Mouse (Mus musculus) MEL (cell line): ENCODE results near the gene Gm20431. TPM values are rescaled to one million over a fixed set of nuclear protein-coding genes. Genes with fewer than 3 reads are reported as not detected.

Experiments
- DNase-seq: peaks from one replicate; pipeline ENCODE4 v3.0.0; 2011; ENCODE audit warnings: low read depth, low spot score
- H3K27ac ChIP-seq: 2 replicates; pipeline ENCODE4 v1.5.1; 2012; ENCODE audit warnings: low read depth, mild to moderate bottlenecking, control low read depth, low read length, moderate library complexity; ENCODE audit not compliant: control insufficient read depth
- H3K27me3 ChIP-seq, 2 experiments: fragments of 150-350 bp in 1 of 2; sonication (generic) in 1 of 2; 2 replicates each; pipeline ENCODE4 v1.6.1; 2012; ENCODE audit warnings: low read length in 2 of 2, mild to moderate bottlenecking in 2 of 2, improper control_type of control experiment in 1 of 2, moderate library complexity in 1 of 2; ENCODE audit not compliant: insufficient read depth in 2 of 2, control insufficient read depth in 1 of 2
- H3K36me3 ChIP-seq, 2 experiments: 2 replicates each; pipeline ENCODE4 v1.6.1; 2012 to 2014; ENCODE audit warnings: low read length in 2 of 2, improper control_type of control experiment in 1 of 2, inconsistent platforms in 1 of 2, mild to moderate bottlenecking in 1 of 2; ENCODE audit not compliant: insufficient read depth in 2 of 2, control insufficient read depth in 1 of 2
- H3K4me1 ChIP-seq, 2 experiments: fragments of 150-350 bp in 1 of 2; sonication (generic) in 1 of 2; 2 replicates each; pipeline ENCODE4 v1.6.1; 2012; ENCODE audit warnings: low read length in 2 of 2, improper control_type of control experiment in 1 of 2, mild to moderate bottlenecking in 1 of 2; ENCODE audit not compliant: insufficient read depth in 2 of 2, control insufficient read depth in 1 of 2
- H3K4me3 ChIP-seq, 2 experiments: fragments of 150-350 bp in 1 of 2; sonication (generic) in 1 of 2; 2 replicates each; pipeline ENCODE4 v1.5.1; 2012; ENCODE audit warnings: low read depth in 2 of 2, low read length in 2 of 2, mild to moderate bottlenecking in 2 of 2, moderate library complexity in 2 of 2, control low read depth in 1 of 2, improper control_type of control experiment in 1 of 2; ENCODE audit not compliant: control insufficient read depth in 1 of 2, insufficient read depth in 1 of 2
- H3K79me2 ChIP-seq: 2 replicates; pipeline ENCODE4 v1.6.1; 2012; ENCODE audit warnings: mild to moderate bottlenecking, low read length, moderate library complexity; ENCODE audit not compliant: control insufficient read depth, poor library complexity, insufficient read depth
- H3K9ac ChIP-seq: 2 replicates; pipeline ENCODE4 v1.6.1; 2012; ENCODE audit warnings: low read depth, mild to moderate bottlenecking, control low read depth, low read length, moderate library complexity; ENCODE audit not compliant: control insufficient read depth, poor library complexity, severe bottlenecking
- H3K9me3 ChIP-seq: fragments of 150-350 bp; sonication (generic); replicated peaks from 2 replicates; pipeline ENCODE4 v1.6.1; 2012; ENCODE audit warnings: mild to moderate bottlenecking, low read length, improper control_type of control experiment, moderate library complexity; ENCODE audit not compliant: insufficient read depth
- BHLHE40 ChIP-seq: IDR thresholded peaks from 2 replicates; pipeline ENCODE4 v1.6.1; 2012; ENCODE audit warnings: low read depth, mild to moderate bottlenecking, inconsistent platforms, low read length, improper control_type of control experiment, borderline replicate concordance
- CHD1 ChIP-seq: IDR thresholded peaks from 2 replicates; pipeline ENCODE4 v1.6.1; 2012; ENCODE audit warnings: low read depth, mild to moderate bottlenecking, inconsistent platforms, low read length, improper control_type of control experiment
- CHD2 ChIP-seq: IDR thresholded peaks from 2 replicates; pipeline ENCODE4 v1.6.1; 2011; ENCODE audit warnings: low read length, improper control_type of control experiment
- CTCF ChIP-seq, 3 experiments: IDR thresholded peaks in 2 of 3; conservative IDR thresholded peaks in 1 of 3; 2 replicates each; pipeline ENCODE4 v1.5.1; 2011 to 2012; ENCODE audit warnings: low read length in 3 of 3, low read depth in 2 of 3, mild to moderate bottlenecking in 2 of 3, improper control_type of control experiment in 1 of 3, inconsistent platforms in 1 of 3, mixed read lengths in 1 of 3, moderate library complexity in 1 of 3; ENCODE audit not compliant: control insufficient read depth in 1 of 3, insufficient read depth in 1 of 3, poor library complexity in 1 of 3, severe bottlenecking in 1 of 3
- E2F4 ChIP-seq: IDR thresholded peaks from 2 replicates; pipeline ENCODE4 v1.6.1; 2011; ENCODE audit warnings: low read depth, low read length, improper control_type of control experiment, borderline replicate concordance
- HCFC1 ChIP-seq: IDR thresholded peaks from 2 replicates; pipeline ENCODE4 v1.6.1; 2012; ENCODE audit warnings: low read depth, mild to moderate bottlenecking, inconsistent platforms, low read length, improper control_type of control experiment, moderate library complexity
- KAT2A ChIP-seq: conservative IDR thresholded peaks from 2 replicates; pipeline ENCODE4 v1.6.1; 2012; ENCODE audit warnings: low read depth, low read length, improper control_type of control experiment, inconsistent platforms
- MAFK ChIP-seq: IDR thresholded peaks from 2 replicates; pipeline ENCODE4 v1.6.1; 2011; ENCODE audit warnings: low read depth, mild to moderate bottlenecking, low read length, improper control_type of control experiment, borderline replicate concordance
- MAX ChIP-seq: IDR thresholded peaks from 2 replicates; pipeline ENCODE4 v1.6.1; 2011; ENCODE audit warnings: low read length, improper control_type of control experiment
- MAZ ChIP-seq: IDR thresholded peaks from 2 replicates; pipeline ENCODE4 v1.6.1; 2012; ENCODE audit warnings: low read depth, mild to moderate bottlenecking, inconsistent platforms, low read length, improper control_type of control experiment
- MEF2A ChIP-seq: IDR thresholded peaks from 2 replicates; pipeline ENCODE4 v1.6.1; 2014; ENCODE audit warnings: low read depth, mild to moderate bottlenecking, inconsistent platforms, low read length, improper control_type of control experiment; ENCODE audit not compliant: poor library complexity, insufficient replicate concordance, severe bottlenecking; ENCODE audit errors: extremely low read depth
- MXI1 ChIP-seq: IDR thresholded peaks from 2 replicates; pipeline ENCODE4 v1.6.1; 2011; ENCODE audit warnings: mild to moderate bottlenecking, low read depth, low read length, improper control_type of control experiment
- MYB ChIP-seq: IDR thresholded peaks from 2 replicates; pipeline ENCODE4 v1.6.1; 2011; ENCODE audit warnings: mild to moderate bottlenecking, low read depth, low read length, improper control_type of control experiment
- MYC ChIP-seq: IDR thresholded peaks from 2 replicates; pipeline ENCODE4 v1.6.1; 2011; ENCODE audit warnings: low read depth, mild to moderate bottlenecking, low read length, improper control_type of control experiment, moderate library complexity
- NELFE ChIP-seq: IDR thresholded peaks from 2 replicates; pipeline ENCODE4 v1.6.1; 2011; ENCODE audit warnings: low read depth, low read length, improper control_type of control experiment
- NRF1 ChIP-seq: IDR thresholded peaks from 2 replicates; pipeline ENCODE4 v1.6.1; 2014; ENCODE audit warnings: low read depth, mild to moderate bottlenecking, inconsistent platforms, low read length, improper control_type of control experiment, moderate library complexity; ENCODE audit not compliant: poor library complexity, insufficient read depth, severe bottlenecking
- POLR2A ChIP-seq, 2 experiments: IDR thresholded peaks; 2 replicates each; pipeline ENCODE4 v1.6.1; 2011 to 2012; ENCODE audit warnings: low read length in 2 of 2, mild to moderate bottlenecking in 2 of 2, control low read depth in 1 of 2, improper control_type of control experiment in 1 of 2, low read depth in 1 of 2, moderate library complexity in 1 of 2; ENCODE audit not compliant: control insufficient read depth in 1 of 2, insufficient read depth in 1 of 2, poor library complexity in 1 of 2
- POLR2AphosphoS5 ChIP-seq: IDR thresholded peaks from 2 replicates; pipeline ENCODE4 v1.6.1; 2012; ENCODE audit warnings: low read depth, borderline replicate concordance, mild to moderate bottlenecking, inconsistent platforms, low read length, moderate library complexity, mixed read lengths
- RAD21 ChIP-seq: IDR thresholded peaks from 2 replicates; pipeline ENCODE4 v1.6.1; 2011; ENCODE audit warnings: mild to moderate bottlenecking, low read depth, low read length, improper control_type of control experiment
- RCOR1 ChIP-seq: IDR thresholded peaks from 2 replicates; pipeline ENCODE4 v1.6.1; 2012; ENCODE audit warnings: low read depth, mild to moderate bottlenecking, inconsistent platforms, low read length, improper control_type of control experiment
- SIN3A ChIP-seq: IDR thresholded peaks from 2 replicates; pipeline ENCODE4 v1.6.1; 2012; ENCODE audit warnings: low read length, improper control_type of control experiment, inconsistent platforms
- SMC3 ChIP-seq: IDR thresholded peaks from 2 replicates; pipeline ENCODE4 v1.6.1; 2011; ENCODE audit warnings: low read depth, low read length, improper control_type of control experiment
- TAL1 ChIP-seq: IDR thresholded peaks from 2 replicates; pipeline ENCODE4 v1.6.1; 2012; ENCODE audit warnings: mild to moderate bottlenecking, inconsistent platforms, low read length, moderate library complexity, mixed read lengths
- TBP ChIP-seq: IDR thresholded peaks from 2 replicates; pipeline ENCODE4 v1.8.0; 2011; ENCODE audit warnings: low read depth, low read length, improper control_type of control experiment
- TCF12 ChIP-seq: IDR thresholded peaks from 2 replicates; pipeline ENCODE4 v1.6.1; 2014; ENCODE audit warnings: low read depth, mild to moderate bottlenecking, inconsistent platforms, low read length, improper control_type of control experiment, moderate library complexity
- USF2 ChIP-seq, 2 experiments: IDR thresholded peaks; 2 replicates each; pipeline ENCODE4 v1.6.1; 2011 to 2012; ENCODE audit warnings: improper control_type of control experiment in 2 of 2, low read length in 2 of 2, borderline replicate concordance in 1 of 2, inconsistent platforms in 1 of 2, low read depth in 1 of 2, mild to moderate bottlenecking in 1 of 2; ENCODE audit not compliant: insufficient read depth in 1 of 2
- ZC3H11A ChIP-seq: IDR thresholded peaks from 2 replicates; pipeline ENCODE4 v1.6.1; 2012; ENCODE audit warnings: low read depth, mild to moderate bottlenecking, inconsistent platforms, low read length, improper control_type of control experiment
- ZKSCAN1 ChIP-seq: IDR thresholded peaks from 2 replicates; pipeline ENCODE4 v1.6.1; 2012; ENCODE audit warnings: low read depth, mild to moderate bottlenecking, inconsistent platforms, low read length, improper control_type of control experiment, moderate library complexity
- ZMIZ1 ChIP-seq: IDR thresholded peaks from 2 replicates; pipeline ENCODE4 v1.6.1; 2012; ENCODE audit warnings: low read depth, mild to moderate bottlenecking, inconsistent platforms, low read length, improper control_type of control experiment, moderate library complexity
- ZNF384 ChIP-seq: IDR thresholded peaks from 2 replicates; pipeline ENCODE4 v1.6.1; 2012; ENCODE audit warnings: low read depth, mild to moderate bottlenecking, inconsistent platforms, low read length, improper control_type of control experiment
- polyA plus RNA-seq, 2 experiments: library from polyadenylated mRNA; stranded (reverse) in 1 of 2; unstranded in 1 of 2; fragments of >175 nt in 1 of 2; fragments of >200 nt in 1 of 2; gene quantifications; 2 replicates each; pipeline versions ENCODE4 v1.2.1 to v1.2.4; 2012; ENCODE audit warnings: low replicate concordance in 2 of 2, low read depth in 1 of 2; ENCODE audit not compliant: insufficient read length in 2 of 2, insufficient read depth in 1 of 2, missing spikeins in 1 of 2
- total RNA-seq: library from RNA; depleted of rRNA; stranded (reverse); fragments of 300-350 nt; gene quantifications from 2 replicates; pipeline ENCODE4 v1.2.3, GENCODE M21; 2012

Gm20431 gene
- total and polyA plus RNA-seq, 3 experiments = 5.9 to 8.1 TPM; not detected in 1

DNA sequence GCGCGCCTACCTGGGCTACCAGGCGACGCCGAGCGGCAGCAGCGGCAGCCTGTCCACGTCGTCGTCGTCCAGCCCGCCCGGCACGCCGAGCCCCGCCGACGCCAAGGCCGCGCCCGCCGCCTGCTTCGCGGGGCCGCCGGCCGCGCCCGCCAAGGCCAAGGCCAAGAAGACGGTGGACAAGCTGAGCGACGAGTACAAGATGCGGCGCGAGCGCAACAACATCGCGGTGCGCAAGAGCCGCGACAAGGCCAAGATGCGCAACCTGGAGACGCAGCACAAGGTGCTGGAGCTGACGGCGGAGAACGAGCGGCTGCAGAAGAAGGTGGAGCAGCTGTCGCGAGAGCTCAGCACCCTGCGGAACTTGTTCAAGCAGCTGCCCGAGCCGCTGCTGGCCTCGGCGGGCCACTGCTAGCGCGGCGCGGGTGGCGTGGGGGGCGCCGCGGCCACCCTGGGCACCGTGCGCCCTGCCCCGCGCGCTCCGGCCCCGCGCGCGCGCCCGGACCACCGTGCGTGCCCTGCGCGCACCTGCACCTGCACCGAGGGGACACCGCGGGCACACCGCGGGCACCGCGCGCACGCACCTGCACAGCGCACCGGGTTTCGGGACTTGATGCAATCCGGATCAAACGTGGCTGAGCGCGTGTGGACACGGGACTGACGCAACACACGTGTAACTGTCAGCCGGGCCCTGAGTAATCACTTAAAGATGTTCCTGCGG lies 28.4 kb upstream of the Gm20431 start, which contains the start of gene Tmem189 (continued):
- TF ChIP-seq KAT2A (peak; percentile 53; the same call in 1 of the 2 replicates), SIN3A (peak; percentile 93), ZC3H11A (no peak), MAZ (no peak)

DNA sequence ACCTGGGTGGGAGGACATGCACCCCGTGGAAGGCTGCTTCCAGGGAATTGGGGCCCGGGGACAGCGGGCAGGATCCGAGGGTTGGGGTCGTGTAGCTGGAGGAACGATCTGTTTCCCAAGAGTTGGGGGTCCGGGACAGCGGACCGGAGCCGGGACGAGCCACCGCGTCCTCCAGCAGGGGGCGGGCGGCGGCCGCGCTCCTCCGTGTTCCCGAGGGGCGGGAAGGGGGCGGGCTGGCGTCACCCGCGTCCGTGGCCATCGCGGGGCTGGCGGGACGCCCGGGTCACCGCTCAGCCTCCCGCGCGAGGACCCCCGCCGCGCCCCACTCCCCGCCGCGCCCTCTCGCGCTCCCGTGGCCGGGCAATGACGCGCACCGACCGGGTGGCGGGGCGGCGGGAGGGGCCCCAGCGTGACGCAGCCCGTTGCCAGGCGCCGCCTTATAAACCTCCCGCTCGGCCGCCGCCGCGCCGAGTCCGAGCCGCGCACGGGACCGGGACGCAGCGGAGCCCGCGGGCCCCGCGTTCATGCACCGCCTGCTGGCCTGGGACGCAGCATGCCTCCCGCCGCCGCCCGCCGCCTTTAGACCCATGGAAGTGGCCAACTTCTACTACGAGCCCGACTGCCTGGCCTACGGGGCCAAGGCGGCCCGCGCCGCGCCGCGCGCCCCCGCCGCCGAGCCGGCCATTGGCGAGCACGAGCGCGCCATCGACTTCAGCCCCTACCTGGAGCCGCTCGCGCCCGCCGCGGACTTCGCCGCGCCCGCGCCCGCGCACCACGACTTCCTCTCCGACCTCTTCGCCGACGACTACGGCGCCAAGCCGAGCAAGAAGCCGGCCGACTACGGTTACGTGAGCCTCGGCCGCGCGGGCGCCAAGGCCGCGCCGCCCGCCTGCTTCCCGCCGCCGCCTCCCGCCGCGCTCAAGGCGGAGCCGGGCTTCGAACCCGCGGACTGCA lies 27.5 kb upstream of the Gm20431 start, which contains the start of gene Cebpb:
Gene Cebpb (plus strand): TSS at position 418 of the 954 bp plus-strand sequence.
- Histone ChIP-seq H3K9me3 (no peaks in the 10 kb centered on the region), H3K4me1 (peaks cover 11 to 27% of the 10 kb centered on the region in 2 experiments), H3K27me3 (no peaks in the 10 kb centered on the region), H3K36me3 (peaks cover 2 to 19% of the 10 kb centered on the region in 2 experiments; a peak in 3 of 4 replicates), H3K27ac (peak within 1 kb of the TSS; percentile 77), H3K4me3 (peak within 1 kb of the TSS; percentile 73 to 96), H3K79me2 (peaks cover 30% of the 10 kb centered on the region), H3K9ac (peak within 1 kb of the TSS; percentile 82)
- peak; percentile 84 for DNase-seq
- no peak for TF ChIP-seq MAX
- TF ChIP-seq MYC = no peak
- no peak for TF ChIP-seq CHD2
- TF ChIP-seq POLR2AphosphoS5 = no peak
- no peak for TF ChIP-seq MAFK
- TF ChIP-seq NELFE = peak; percentile 72
- peak; percentile 25; the same call in 1 of the 2 replicates for TF ChIP-seq ZC3H11A
- no peak for TF ChIP-seq MXI1
- TF ChIP-seq MEF2A = no peak
- TF ChIP-seq MAZ = 0 out of 2 replicates have a peak, but pooled peaks have one; percentile 30
- 0 out of 2 replicates have a peak, but pooled peaks have one; percentile 49 for TF ChIP-seq BHLHE40
- 0 out of 2 replicates have a peak, but pooled peaks have one; percentile 13 for TF ChIP-seq TCF12
- TF ChIP-seq CTCF (IDR thresholded peaks at IDR 0.05 in 2 of 3, conservative IDR thresholded peaks at IDR 0.05 in 1 of 3; ENCODE audit: control insufficient read depth in 1 of 3, insufficient read depth in 1 of 3, low read depth in 2 of 3, low read length in 3 of 3, poor library complexity in 1 of 3, severe bottlenecking in 1 of 3) = peak in 2 of 3 experiments; percentile 59 to 79; a peak in 5 of 6 replicates
- TF ChIP-seq KAT2A = no peak; the same call in 1 of the 2 replicates
- no peak for TF ChIP-seq ZKSCAN1
- no peak for TF ChIP-seq USF2 (IDR thresholded peaks at IDR 0.05; ENCODE audit: borderline replicate concordance in 1 of 2, insufficient read depth in 1 of 2, low read depth in 1 of 2, low read length in 2 of 2)
- no peak for TF ChIP-seq RCOR1
- TF ChIP-seq TAL1 = no peak
- TF ChIP-seq POLR2A (IDR thresholded peaks at IDR 0.05; ENCODE audit: control insufficient read depth in 1 of 2, insufficient read depth in 1 of 2, low read depth in 1 of 2, low read length in 2 of 2, poor library complexity in 1 of 2) = peak; percentile 69 to 78
- TF ChIP-seq TBP = 0 out of 2 replicates have a peak, but pooled peaks have one; percentile 11
- TF ChIP-seq RAD21 = peak; percentile 26
- TF ChIP-seq HCFC1 = peak; percentile 11
- no peak for TF ChIP-seq CHD1
- peak; percentile 21; the same call in 1 of the 2 replicates for TF ChIP-seq SIN3A
- TF ChIP-seq MYB = no peak
- no peak for TF ChIP-seq E2F4
- TF ChIP-seq NRF1 = peak; percentile 43; the same call in 1 of the 2 replicates
- TF ChIP-seq SMC3 = peak; percentile 56
- TF ChIP-seq ZMIZ1 = peak; percentile 60; the same call in 1 of the 2 replicates
- no peak for TF ChIP-seq ZNF384
